Mouse (Mus musculus) forebrain, embryonic 10.5 days (tissue): ENCODE data around the gene Hist1h2an. TPM values are rescaled to one million over a fixed set of nuclear protein-coding genes. Genes with fewer than 3 reads are reported as not detected.
"Not testable (repeated sequence)": the region's sequence is repeated elsewhere in the genome, so short reads cannot be mapped to it uniquely, and the experiment has no call there.

ENCODE experiments used
- DNase-seq: peaks from one replicate; pipeline ENCODE4 v3.0.0-alpha.2; 2017; ENCODE audit warnings: low spot score; ENCODE audit errors: extremely low spot score
- H3K27ac ChIP-seq: fragments of 300-500 bp; sonication (generic); 2 replicates; pipeline ENCODE4 v1.5.1; 2016; ENCODE audit warnings: mild to moderate bottlenecking
- H3K27me3 ChIP-seq: fragments of 300-500 bp; sonication (generic); 2 replicates; pipeline ENCODE4 v1.6.1; 2016; ENCODE audit warnings: mild to moderate bottlenecking; ENCODE audit not compliant: poor library complexity, severe bottlenecking
- H3K36me3 ChIP-seq: fragments of 300-500 bp; sonication (generic); replicated peaks from 2 replicates; pipeline ENCODE4 v1.6.1; 2016; ENCODE audit warnings: mild to moderate bottlenecking, moderate library complexity
- H3K4me1 ChIP-seq: fragments of 300-500 bp; sonication (generic); 2 replicates; pipeline ENCODE4 v1.6.1; 2016
- H3K4me3 ChIP-seq: fragments of 300-500 bp; sonication (generic); 2 replicates; pipeline ENCODE4 v1.5.1; 2016; ENCODE audit warnings: mild to moderate bottlenecking, moderate library complexity
- H3K9me3 ChIP-seq: fragments of 300-500 bp; sonication (generic); 2 replicates; pipeline ENCODE4 v1.6.1; 2016; ENCODE audit warnings: mild to moderate bottlenecking, moderate library complexity
- WGBS: fragments of 180-500 bp; shearing (Covaris S2); methylation state at CpG from one replicate; pipeline ENCODE4 v1.1.7; 2016; 5-methylcytosine and 5-hydroxymethylcytosine counted together
- polyA plus RNA-seq: library from polyadenylated mRNA; unstranded; fragments of >200 nt; fragmentation: Nextera tagmentation; extraction: Ambion mirVana; gene quantifications from 2 replicates; pipeline ENCODE4 v1.2.1, GENCODE M21; 2016

The Hist1h2an gene
- polyA plus RNA-seq, 1 experiment from 2014 or later, result 11.9 TPM

DNA sequence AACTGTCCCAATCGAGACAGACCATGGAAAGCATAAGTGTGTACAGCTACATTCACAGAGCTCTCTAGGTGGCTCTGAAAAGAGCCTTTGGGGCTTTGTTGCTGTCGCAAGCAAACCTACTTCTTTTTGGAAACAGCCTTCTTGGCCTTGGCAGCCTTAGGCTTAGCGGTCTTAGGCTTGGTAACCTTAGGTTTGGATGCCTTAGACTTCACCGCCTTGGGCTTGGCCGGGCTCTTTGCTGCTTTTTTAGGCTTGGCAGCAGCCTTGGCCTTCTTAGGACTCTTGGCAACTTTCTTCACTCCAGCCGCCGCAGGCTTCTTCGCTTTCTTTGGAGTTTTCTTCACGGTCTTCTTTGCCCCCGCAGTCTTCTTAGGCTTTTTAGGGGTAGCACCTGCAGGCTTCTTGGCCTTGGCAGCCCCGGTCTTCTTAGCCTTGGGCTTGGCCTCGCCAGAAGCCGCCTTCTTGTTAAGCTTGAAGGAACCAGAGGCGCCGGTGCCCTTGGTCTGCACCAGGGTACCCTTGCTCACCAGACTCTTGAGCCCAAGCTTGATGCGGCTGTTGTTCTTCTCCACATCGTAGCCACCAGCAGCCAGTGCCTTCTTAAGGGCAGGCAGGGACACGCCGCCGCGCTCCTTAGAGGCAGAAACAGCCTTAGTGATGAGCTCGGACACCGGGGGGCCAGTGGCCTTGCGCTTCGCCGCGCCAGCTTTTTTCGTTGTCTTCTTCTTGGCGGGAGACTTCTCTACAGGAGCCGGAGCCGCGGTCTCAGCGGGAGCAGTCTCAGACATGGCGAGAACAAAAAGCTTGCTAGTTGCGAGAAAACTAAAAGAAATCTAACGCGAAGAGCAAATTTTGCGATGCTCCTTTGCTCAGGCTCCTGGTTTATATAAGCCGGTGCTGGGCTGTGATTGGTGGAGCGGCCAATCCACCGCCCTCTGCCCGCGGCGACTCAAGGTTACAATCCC, 7.0 kb downstream of the Hist1h2an start, which contains the start of gene Hist1h1b:
Hist1h1b (minus strand) TSS at position 859 of the 965 bp plus-strand sequence.
- peak; percentile 83 for DNase-seq
- Histone ChIP-seq H3K4me1 (peaks cover 55% of the 10 kb centered on the region), H3K4me3 (peak within 1 kb of the TSS; percentile 77), H3K27me3 (no peaks in the 10 kb centered on the region), H3K9me3 (no peaks in the 10 kb centered on the region), H3K36me3 (no peaks in the 10 kb centered on the region), H3K27ac (peak within 1 kb of the TSS; percentile 99)
- WGBS, result under 1% methylated on average over 44 of the region's 44 CpGs

DNA sequence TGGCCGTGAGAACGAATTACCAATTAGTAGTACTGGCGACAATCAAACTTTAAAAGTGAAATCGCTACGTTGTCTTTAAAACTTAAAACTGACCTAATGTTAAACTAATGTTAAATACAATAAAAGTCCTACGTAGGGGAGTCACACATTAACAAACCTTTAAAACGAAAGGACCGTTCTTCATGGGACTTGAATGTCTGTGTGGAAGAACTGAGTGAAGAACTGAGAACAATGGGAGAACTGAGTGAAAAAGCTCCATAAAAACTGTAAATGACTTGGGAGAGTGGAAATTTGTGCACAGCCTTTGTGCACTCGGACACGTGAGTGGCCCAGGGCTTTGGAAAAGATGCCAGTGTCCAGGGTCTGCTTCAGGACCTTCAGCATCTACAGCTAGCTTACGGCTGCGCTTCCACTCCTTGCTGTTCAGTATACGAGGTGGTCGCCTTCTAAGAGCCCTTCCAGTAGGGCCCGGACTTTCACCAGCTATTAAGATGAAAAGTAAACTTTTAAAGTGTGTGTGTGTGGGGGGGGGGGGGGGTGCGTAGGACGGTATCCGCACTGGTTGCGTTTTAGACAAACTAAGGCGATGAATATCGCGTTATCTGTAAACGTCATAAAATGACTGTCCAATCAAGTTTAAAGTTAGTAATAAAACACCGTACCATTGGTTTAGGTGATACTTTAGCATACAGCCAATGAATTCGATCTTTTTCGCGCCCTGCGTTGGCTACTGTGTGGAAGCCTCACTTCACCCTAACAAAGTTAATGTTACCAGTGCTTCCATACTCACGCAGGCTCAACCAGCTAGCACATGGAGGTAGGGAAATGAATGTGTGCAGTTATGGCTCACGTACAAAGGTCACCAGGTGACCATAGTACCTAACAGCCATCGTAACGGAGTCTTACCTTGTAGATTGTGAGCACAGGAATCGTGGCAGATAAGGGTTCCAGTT, 7.9 kb downstream of the Hist1h2an start:
- H3K4me3 ChIP-seq, result peak overlapping the region; percentile 77
- H3K27me3 ChIP-seq, result no peaks in the 10 kb centered on the region
- peaks cover 47% of the 10 kb centered on the region for H3K4me1 ChIP-seq
- DNase-seq, result peak; percentile 75
- H3K36me3 ChIP-seq, result no peaks in the 10 kb centered on the region; the same call in 1 of the 2 replicates
- WGBS, result 7% methylated on average over 33 of the region's 33 CpGs
- H3K27ac ChIP-seq, result peak overlapping the region; percentile 99
- H3K9me3 ChIP-seq, result no peaks in the 10 kb centered on the region

DNA sequence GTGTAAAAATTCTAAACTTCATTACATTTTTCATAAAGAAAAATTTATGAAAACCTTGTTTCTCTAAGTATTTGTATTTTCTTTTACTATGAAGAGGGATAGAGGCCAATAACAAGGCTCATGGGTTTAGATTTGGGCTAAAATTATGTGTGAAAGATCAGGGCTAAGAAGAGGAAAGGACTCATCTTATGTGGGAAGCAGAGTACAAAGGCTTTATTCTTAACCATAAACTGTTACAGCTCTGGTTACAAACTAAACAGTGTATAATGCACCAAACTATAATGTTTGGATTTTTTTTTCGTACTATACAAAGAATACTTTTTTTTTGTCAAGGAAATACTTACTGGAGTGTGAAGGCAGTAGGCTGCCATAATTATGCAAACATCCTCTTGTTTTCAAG, 31.3 kb downstream of the Hist1h2an start:
- no peaks in the 10 kb centered on the region for H3K36me3 ChIP-seq
- peak overlapping the region; percentile 64 for H3K4me3 ChIP-seq
- 91% methylated on average over 1 of the region's 1 CpGs for WGBS
- H3K27ac ChIP-seq, result peak overlapping the region; percentile 89
- no peaks in the 10 kb centered on the region for H3K9me3 ChIP-seq
- no peaks in the 10 kb centered on the region for H3K27me3 ChIP-seq
- peaks cover 38% of the 10 kb centered on the region for H3K4me1 ChIP-seq
- no peak for DNase-seq

DNA sequence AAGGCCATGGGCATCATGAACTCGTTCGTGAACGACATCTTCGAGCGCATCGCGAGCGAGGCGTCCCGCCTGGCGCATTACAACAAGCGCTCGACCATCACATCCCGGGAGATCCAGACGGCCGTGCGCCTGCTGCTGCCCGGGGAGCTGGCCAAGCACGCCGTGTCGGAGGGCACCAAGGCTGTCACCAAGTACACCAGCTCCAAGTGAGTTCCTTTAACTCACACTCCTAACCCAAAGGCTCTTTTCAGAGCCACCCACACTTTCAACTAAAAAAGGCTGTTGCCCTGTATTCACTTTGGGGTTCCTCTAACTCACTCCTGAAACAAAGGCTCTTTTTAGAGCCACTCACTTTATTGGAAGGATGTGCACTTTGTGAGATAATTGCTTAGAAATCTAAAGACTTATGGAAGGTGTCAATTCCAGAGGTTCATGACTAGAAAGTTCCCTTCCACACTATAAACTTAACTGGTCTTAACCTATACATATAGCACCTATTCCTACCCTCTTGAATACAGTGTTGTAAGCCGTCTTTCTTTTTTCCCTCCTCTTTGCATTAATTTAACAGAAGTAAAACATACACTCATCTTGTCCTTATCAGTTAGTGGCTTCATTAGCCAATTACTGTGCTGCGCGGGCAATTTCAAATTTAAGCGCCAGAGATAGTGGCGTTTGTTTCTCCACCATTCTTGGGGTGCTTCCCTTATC, 32.6 kb downstream of the Hist1h2an start:
- H3K27me3 ChIP-seq, result not testable (repeated sequence)
- peak; percentile 41 for DNase-seq
- under 1% methylated on average over 26 of the region's 26 CpGs for WGBS

DNA sequence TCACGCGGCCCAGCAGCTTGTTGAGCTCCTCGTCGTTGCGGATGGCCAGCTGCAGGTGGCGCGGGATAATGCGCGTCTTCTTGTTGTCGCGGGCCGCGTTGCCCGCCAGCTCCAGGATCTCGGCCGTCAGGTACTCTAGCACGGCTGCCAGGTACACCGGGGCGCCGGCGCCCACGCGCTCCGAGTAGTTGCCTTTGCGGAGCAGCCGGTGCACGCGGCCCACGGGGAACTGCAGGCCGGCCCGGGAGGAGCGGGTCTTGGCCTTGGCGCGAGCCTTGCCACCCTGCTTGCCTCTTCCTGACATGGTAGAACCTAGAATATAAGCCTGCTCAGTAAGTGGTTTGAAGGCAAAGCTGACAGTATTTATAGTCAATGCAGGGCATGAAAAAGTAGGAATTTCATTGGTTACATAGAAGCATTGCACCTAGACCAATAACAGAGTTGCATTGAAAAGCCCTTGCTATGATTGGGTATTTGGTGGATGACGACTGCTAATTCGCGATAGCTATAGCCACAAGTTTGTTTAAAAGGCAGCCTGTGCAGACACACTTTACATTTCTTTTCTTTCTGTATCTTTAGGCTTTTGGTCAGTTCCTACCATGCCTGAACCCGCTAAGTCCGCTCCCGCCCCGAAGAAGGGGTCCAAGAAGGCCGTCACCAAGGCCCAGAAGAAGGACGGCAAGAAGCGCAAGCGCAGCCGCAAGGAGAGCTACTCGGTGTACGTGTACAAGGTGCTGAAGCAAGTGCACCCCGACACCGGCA, 33.3 kb downstream of the Hist1h2an start, which contains the start of the genes Hist1h2ak and Hist1h2bn:
Hist1h2ak (minus strand) TSS at position 304 of the 762 bp plus-strand sequence.
Hist1h2bn (plus strand) TSS at position 600 of the 762 bp plus-strand sequence.
- not testable (repeated sequence) for H3K36me3 ChIP-seq, H3K9me3 ChIP-seq, H3K27me3 ChIP-seq
- peak within 1 kb of the TSS; percentile 95 for H3K27ac ChIP-seq
- peak within 1 kb of the TSS; percentile 64 for H3K4me3 ChIP-seq
- under 1% methylated on average over 49 of the region's 50 CpGs for WGBS
- peaks cover 48% of the 10 kb centered on the region for H3K4me1 ChIP-seq
- peak; percentile 79 for DNase-seq

More for the DNA sequence above, 32.6 kb downstream of the Hist1h2an start:
- not testable (repeated sequence) for H3K36me3 ChIP-seq, H3K9me3 ChIP-seq
- Histone ChIP-seq H3K4me3 (peak overlapping the region; percentile 64), H3K27ac (peak overlapping the region; percentile 95), H3K4me1 (peaks cover 40% of the 10 kb centered on the region)

DNA sequence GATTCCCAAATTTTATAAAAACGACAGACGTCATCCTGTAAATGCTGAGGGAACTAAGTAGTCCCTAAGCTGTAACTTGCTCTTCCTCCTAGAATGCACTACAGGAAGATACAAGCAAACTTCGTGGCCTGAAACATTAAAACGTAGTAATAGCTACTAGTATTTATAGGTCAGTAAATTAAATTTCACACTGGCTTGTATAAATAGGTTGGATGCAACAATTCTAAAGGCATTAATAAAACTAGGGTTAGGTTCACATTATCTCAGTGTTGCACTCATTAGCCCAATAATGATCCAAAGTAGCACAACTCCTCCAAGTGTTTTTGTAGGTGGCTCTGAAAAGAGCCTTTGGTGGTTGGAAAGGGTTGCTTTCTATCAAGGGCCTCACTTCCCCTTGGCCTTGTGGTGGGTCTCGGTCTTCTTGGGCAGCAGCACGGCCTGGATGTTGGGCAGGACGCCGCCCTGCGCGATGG, 33.9 kb downstream of the Hist1h2an start:
- 3% methylated on average over 10 of the region's 10 CpGs for WGBS
- peak; percentile 38 for DNase-seq

DNA sequence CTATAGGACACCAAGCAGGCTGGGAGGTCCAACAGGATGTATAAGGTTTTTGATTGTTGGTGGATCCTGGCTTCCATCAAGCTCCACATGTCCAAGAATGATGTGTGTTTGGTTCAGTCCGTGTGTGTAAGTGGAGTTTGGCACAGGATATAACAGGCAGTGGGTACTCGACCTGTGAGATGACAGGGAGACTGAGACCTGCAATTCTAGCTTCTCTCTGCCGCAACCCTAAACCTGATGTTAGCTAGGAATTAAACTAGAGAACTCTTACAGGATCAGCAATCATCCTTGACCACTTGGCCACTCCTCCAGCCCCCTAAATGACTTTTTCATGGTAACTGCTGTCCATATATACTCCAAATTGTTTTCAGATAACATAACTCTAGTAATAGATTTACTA, 34.7 kb downstream of the Hist1h2an start:
- DNase-seq, result peak; percentile 42
- WGBS, result 61% methylated on average over 3 of the region's 3 CpGs
- H3K4me1 ChIP-seq, result peaks cover 58% of the 10 kb centered on the region
- H3K27me3 ChIP-seq, result no peaks in the 10 kb centered on the region
- H3K4me3 ChIP-seq, result peak overlapping the region; percentile 64
- peak overlapping the region; percentile 95 for H3K27ac ChIP-seq
- no peaks in the 10 kb centered on the region for H3K9me3 ChIP-seq
- H3K36me3 ChIP-seq, result peaks cover 3% of the 10 kb centered on the region; the same call in 1 of the 2 replicates

More for the DNA sequence above, 33.9 kb downstream of the Hist1h2an start:
- Histone ChIP-seq H3K27ac (peak overlapping the region; percentile 95), H3K9me3 (no peaks in the 10 kb centered on the region), H3K36me3 (no peaks in the 10 kb centered on the region), H3K4me3 (peak overlapping the region; percentile 64), H3K27me3 (no peaks in the 10 kb centered on the region), H3K4me1 (peaks cover 54% of the 10 kb centered on the region)

DNA sequence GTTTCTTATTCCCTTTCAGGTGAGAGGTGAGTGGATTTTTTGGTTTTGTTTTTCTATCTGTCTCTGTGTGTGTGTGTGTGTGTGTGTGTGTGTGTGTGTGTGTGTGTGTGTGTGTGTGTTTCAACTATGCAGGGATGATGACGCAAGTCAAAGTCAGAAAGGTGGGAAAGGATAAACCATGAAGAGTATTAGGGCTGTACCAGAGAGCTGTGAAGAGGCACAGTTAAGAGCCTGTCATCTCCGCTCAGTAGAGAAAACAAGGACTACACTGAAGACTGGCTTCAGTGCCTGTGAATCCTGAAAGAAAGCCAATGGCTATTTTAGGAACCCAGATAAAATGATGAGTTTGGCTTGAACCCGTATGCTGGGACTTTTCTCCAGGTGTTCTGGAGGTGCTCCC, 35.2 kb downstream of the Hist1h2an start:
- no peak for DNase-seq
- Histone ChIP-seq H3K27ac (peak overlapping the region; percentile 95), H3K36me3 (peaks cover 5% of the 10 kb centered on the region; the same call in 1 of the 2 replicates), H3K4me3 (peak overlapping the region; percentile 64; the same call in 1 of the 2 replicates), H3K9me3 (no peaks in the 10 kb centered on the region), H3K27me3 (no peaks in the 10 kb centered on the region), H3K4me1 (peaks cover 60% of the 10 kb centered on the region)
- WGBS, result 69% methylated on average over 3 of the region's 3 CpGs

DNA sequence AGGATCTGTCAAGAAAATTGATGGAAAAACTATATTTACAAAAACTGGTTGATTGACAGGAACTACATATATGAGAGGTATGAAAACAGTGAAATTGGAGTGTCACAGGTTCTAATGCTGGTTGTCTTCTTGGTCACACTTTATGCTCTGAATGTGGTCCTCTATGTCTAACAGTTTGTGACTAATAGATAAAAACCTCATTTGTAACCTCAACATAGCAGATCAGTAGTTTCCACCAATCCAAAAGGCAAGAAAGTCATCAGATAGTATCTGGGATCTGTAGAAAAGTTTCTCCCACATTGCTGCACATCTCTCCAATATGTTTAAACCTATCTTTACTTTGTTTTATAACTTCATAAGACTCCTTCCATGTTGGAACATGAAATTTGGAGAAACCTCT, 35.6 kb downstream of the Hist1h2an start:
- H3K27ac ChIP-seq, result peak overlapping the region; percentile 95
- peaks cover 60% of the 10 kb centered on the region for H3K4me1 ChIP-seq
- H3K36me3 ChIP-seq, result peaks cover 5% of the 10 kb centered on the region; the same call in 1 of the 2 replicates
- no peaks in the 10 kb centered on the region for H3K9me3 ChIP-seq
- DNase-seq, result no peak
- no peaks in the 10 kb centered on the region for H3K27me3 ChIP-seq
- H3K4me3 ChIP-seq, result peak overlapping the region; percentile 64; the same call in 1 of the 2 replicates

DNA sequence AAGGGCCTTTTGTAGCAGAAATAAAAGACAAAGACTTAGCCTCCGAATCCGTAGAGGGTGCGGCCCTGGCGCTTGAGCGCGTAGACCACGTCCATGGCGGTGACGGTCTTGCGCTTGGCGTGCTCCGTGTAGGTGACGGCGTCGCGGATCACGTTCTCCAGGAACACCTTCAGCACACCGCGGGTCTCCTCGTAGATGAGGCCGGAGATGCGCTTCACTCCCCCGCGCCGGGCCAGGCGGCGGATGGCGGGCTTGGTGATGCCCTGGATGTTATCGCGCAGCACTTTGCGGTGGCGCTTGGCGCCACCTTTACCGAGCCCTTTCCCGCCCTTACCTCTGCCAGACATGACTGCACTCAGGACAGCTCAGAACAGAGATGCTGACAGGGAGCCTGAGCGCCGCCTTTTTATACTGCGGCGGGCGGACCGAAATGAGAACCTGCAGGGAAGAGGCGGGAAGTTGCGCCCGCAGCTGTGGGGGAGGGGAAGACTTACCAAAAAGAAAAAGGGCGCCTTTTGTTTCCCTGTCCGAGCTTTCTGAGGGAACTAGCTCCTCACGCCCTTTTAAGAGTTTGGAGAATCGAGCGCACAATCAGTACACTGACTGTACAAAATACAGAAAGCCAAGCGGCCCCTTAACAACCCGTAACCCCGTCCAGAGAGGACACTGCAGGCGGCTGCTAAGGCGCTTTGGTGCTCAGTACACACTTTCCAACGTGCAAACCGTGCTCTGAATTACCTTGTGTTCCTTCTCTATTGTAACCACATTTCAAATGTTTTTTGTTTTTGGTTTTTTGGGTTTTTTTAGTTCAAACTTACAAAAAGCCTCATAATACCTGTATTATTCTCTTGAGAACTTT, 36.6 kb downstream of the Hist1h2an start, which contains the start of gene Hist1h4k:
Hist1h4k (minus strand) TSS at position 347 of the 859 bp plus-strand sequence.
- H3K4me1 ChIP-seq, result peaks cover 56% of the 10 kb centered on the region
- not testable (repeated sequence) for H3K36me3 ChIP-seq, H3K9me3 ChIP-seq, H3K27me3 ChIP-seq
- peak; percentile 94 for DNase-seq
- under 1% methylated on average over 52 of the region's 56 CpGs for WGBS
- H3K4me3 ChIP-seq, result peak within 1 kb of the TSS; percentile 64
- H3K27ac ChIP-seq, result peak within 1 kb of the TSS; percentile 95
